Mouse (Mus musculus) left cerebral cortex, adult 8-10 months (tissue): Measurements from ENCODE around the gene Stpg4. TPM values are rescaled to one million over a fixed set of nuclear protein-coding genes. Genes with fewer than 3 reads are reported as not detected.

ENCODE experiments used
- DNase-seq, 2 experiments: peaks; one replicate each; pipeline ENCODE4 v3.0.0; 2022; ENCODE audit warnings: low spot score in 2 of 2
- total RNA-seq, 4 experiments: library from RNA; stranded (reverse); gene quantifications; 2 replicates each; pipeline ENCODE4 v1.2.4; 2022

Gene Stpg4
- not detected for total RNA-seq

DNA sequence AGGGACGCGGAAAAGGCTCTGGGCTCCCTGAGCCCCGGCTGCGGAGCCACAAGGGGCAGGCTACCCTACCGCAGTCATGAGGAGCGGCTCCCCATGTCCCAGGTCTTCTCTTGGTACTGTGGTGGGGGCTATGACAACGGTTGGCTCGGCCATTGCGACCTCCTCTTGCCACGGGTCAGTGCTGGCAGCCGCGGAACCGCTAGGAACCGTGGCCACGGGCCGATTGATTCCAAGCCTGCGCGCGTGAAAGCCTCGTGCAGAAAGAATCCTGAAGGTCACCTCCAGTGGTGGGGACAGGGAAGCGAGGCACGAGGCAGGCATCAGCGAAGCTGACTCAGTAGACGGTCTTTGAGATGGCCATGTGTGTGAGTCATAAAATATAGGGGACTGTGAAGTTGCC is at the start of gene Stpg4:
Gene Stpg4 (minus strand): TSS at position 231 of the 400 bp plus-strand sequence.
- no peak for DNase-seq

- no peak for DNase-seq
Observed at GRCm38 (mm10) chr17:87475356-87475755, 47.8 kb upstream of the Stpg4 start.

DNA sequence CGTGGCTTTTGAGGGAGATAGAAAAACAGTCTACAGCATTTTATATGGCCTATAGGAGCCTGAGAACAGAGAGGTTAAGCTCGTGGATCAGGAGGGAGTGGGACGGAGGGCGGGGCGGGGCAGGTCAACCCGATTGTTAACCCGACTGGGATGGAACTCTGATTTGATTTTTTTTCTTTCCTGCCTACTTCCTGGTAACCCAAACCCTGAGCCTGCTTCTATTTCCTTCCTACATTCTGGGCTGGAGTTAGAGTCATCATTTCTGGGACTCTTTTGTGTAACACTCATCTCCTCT is 46.9 kb upstream of the Stpg4 start:
- no peak for DNase-seq

DNA sequence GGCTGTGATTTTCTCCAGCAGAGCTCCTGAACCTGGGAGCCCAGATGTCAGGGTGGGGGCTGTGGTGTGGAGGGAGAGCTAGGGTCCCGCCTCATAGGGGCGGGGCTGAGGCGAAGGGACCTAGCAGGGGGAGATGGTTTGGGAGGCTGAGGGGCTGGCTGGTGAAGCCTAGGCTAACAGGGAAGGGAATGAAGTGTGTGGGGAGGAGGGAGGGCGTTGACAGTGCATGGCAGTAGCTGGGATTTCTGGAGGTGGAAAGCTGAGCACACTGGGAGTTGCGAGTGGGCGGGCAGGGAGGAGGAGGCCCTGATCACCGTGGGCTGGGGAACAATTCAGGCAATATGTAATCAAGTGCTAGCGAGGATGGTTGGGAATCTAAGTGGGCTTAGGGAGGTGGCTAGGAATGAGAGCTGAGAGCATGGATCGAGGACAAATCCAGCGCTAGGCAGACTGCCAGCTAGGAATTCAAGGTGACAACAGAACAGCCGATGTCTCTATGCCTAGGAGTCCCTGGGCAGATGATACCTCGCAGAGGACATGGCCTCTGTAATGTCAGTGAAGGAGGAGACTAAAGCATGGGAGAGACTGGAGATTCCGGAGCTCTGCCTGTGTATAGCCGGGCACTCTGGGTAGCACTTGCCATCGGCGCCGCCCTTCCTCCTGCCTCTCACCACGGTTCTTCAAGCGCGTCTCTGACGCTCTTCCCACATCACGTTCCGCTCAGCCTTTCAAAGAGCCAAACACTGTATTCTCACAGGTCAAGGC is 46.4 kb upstream of the Stpg4 start:
- peak in 1 of 2 experiments; percentile 75 for DNase-seq

DNA sequence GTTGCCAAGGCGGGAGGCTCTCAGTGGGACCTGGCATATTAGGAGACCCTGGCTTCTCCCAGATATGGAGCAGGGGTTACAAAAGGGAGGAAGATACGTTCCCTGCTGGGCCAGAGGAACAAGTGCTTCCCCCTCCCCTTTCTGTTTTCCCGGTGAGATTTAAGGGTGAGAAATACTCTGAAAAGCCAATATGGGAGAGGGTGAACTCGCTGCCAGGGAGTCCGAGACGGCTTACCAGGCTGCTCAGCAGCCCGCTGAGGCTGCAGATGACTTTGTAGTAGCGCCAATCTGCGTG is 45.8 kb upstream of the Stpg4 start:
- no peak for DNase-seq

DNA sequence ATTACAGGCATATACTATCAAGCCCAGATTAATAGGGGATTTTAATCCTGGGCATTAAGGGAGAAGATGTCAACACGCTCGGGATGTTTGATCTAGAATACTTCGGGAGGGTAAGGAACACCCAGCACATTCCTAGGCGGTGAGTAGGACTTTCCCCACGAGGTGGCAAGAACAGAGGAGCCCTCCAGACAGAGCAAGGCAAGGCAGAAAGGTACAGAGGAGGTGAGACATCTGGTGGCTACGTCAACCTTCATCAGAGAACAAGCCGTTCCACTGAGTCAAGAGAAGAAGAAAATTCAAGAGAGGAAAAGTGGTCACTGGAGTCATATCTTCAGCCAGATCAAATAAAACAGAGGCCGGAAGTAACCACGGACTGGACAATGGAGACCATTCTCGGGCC is 45.3 kb upstream of the Stpg4 start:
- DNase-seq: no peak

DNA sequence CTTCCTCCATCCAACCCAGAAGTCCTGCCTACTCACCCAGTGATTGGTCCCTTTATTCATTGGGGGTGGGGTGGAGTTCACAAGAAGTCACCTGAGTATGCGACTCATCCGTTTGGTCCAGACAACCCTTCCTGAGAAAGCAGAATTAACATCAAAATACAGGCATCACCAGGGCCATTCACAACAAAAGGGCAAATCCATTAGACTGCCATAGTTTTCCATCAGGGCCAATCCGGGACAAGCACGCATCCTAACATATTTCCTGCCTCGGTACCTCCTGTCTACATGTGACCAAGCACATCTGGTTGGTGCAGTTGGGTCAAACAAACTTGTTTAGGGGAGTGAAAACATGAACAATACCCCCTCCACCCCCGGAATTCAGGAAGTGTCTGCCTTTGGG is 44.1 kb upstream of the Stpg4 start:
- no peak for DNase-seq

GRCm38 (mm10) chr17:87470797-87471196 is 43.3 kb upstream of the Stpg4 start:
- DNase-seq: no peak

GRCm38 (mm10) chr17:87470282-87470681 is 42.7 kb upstream of the Stpg4 start:
- DNase-seq: no peak

DNA sequence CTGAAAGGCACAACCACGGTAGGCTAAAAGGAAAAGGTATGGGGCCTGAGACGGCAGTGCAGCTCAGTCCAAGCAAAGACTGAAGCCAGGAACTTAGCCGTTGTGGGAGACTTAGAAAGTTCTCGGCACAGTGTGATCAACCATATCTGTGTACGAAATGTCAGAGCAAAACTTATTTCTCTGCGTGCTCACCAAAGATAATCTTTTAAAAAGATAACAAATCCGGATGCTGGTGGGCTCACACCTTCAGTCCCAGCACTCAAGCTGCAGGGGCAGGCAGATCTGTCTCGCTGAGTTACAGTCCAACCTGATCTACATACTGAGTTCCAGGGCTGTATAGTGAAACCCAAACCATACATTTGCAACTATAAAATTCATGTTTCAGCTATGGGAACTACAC is 41.9 kb upstream of the Stpg4 start:
- DNase-seq: no peak

DNA sequence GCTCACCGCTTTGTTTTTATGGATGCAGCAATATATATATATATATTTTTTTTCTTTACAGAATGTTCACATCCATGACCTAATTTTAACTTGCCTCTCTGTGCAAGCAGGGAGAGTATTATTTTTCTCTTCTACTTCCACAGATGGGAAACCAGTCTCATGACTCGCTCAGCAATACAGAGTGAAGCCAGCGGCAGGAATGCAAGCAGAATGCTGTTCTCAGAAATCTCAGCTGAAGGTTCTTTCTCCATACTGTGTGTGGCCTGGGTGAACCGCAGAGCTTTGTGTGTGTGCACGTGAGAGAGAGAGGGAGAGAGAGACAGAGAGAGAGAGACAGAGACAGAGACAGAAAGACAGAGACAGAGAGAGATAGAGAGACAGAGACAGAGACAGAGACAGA is 41.1 kb upstream of the Stpg4 start:
- DNase-seq: no peak

DNA sequence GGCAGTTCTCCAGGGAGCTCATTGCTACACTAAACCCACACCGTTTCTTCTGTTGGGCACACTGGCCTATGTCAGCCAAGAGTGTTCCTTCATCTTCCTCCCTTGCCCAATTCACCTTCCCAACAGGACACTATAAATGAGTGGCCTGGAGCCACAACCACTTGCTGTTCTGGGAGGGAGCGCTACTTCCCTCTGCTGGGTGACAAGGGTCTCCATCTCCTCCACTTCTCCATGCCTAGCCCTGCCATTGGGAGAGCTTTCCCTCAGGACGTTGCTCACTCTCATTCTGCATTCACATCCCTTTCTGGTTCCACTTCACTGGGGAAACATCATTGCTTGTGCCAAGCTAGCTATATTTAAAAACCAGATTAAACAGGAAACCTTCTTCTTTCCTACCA is 34.0 kb upstream of the Stpg4 start:
- DNase-seq: no peak

DNA sequence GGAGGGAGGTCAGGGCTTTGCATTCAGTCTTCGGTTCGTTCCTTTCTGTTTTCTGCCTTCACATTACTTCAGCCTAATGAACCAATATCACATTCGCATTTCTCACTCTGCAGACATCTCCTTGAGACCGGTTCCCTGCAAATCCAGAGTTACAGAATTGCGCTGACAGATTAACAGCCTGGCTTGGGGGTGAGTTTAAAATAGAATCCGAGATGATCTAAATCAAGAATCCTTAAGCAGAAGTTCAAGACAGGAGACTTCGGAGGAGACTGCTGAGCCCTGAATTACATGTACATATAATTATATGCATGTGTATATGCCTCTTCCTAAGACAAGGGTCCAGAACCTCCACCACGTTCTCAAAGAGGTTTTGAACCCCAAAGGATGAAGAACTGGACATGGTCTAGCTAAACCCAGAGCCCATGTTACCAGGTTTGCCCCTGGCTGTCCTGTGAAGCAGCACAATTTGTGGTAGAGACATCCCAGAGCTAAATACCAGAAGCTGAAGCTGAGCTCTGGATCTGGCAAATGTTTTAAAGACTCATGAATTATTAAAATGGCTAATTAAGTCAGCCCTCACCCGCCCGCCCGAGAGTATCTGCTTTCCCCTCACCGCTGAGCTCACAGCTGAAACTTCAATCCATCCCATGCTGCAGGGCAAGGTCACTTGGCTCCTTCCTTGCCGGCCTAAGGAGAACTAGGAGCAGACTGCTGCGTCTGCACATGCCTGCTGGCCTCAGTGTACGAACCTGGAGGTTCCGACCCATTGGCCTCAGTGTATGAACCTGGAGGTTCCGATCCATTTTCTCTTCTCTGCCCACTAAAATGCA is 33.3 kb upstream of the Stpg4 start:
- no peak for DNase-seq

- peak in 1 of 2 experiments; percentile 73 for DNase-seq
Observed at GRCm38 (mm10) chr17:87459750-87460668, 32.5 kb upstream of the Stpg4 start.

DNA sequence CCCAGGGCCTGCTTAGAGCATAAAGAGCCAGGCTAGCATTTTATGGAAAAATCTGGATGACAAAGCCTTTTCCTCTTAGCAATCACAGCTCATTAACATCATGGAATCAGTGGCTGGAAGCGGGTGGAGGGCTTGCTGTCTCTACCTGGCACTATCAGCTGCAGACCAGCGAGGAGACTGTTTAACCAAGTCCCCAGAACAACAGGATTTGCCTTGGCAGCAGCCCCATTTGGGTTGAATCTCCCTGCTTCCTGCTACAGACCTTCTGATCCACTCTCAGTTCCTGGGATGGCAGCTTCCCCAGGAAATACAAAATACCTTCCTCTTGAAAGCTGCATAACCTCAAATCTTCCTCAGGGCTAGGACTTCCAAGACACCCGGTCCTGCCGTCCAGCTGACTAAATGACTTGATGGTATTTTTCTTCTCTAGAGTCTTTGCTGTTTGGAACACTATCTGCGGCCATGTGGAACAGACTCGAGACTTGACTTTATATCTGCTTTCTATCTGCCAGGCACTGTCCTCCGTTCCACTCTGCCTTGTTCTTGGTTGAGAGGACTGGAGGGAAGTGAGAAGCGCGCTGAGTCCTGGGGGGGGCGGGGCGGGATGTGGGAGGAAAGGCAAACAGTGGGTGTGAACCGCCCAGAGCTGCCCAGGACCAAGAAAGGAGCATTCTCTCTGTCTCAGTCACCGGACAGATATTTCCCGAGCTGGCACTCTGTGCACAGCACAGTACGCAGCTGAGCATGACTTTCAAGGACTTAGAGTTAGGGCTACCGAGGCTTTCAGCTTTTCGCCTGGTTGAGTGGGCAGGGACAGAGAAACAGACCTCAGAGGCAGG is 31.6 kb upstream of the Stpg4 start:
- DNase-seq: no peak

DNA sequence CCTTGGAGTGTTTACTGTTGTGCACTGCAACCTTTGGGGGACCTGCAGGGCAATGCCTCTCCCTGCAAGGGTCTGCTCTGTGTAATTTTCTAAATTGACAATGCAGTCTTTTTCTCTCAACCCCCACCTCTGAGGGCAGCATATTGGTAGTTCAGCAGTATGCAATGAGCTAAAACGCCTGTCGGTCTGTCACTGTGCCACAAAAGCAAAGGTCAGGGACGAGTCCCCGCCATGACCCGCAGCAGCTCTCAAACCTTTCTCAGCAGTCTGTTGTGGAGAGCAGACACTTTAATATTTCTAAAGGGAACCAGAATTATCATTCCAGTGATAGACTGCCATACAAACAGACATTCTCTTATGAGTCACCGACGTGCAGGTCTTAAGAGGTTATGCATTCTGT is 30.4 kb upstream of the Stpg4 start:
- no peak for DNase-seq

DNA sequence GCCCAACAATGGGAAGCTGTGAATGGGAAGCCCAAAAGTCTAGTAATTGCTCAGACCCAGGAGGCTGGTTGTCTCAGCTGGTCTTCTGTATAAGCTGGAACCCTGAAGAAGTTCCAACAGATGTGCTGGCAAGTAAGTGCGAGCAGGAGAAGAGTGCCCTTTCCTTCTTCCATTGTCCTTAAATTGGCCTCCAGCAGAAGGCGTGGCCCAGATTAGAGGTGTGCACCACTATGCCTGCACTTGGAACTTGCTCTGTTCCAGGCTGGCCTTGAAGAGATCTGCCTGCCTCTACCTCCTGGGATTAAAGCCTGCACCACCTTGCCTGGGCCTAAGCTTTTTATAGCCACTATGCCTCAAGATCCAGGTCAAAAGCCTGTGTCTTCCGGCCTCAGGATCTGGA is 26.6 kb upstream of the Stpg4 start:
- no peak for DNase-seq

GRCm38 (mm10) chr17:87453336-87453735 is 25.8 kb upstream of the Stpg4 start:
- DNase-seq: no peak

GRCm38 (mm10) chr17:87448881-87449280 is 21.3 kb upstream of the Stpg4 start:
- DNase-seq: no peak

DNA sequence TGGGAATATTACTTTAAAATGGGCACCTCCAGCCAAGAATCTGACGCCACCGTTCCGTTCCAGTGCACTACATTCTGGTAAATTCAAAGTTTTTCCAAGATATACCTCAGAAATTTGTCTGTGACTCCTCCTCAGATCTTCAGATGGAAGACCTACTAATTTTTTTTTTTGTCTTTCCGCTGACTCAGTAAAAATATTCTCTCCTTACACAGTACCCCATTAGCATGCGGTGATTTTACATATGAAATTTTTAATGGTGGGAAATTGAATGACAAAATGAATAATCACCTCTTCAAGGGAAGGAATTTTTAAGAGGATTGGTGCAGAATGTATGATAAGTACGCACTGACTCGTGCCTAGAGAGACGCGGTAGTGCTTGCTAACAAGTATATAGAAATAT is 20.8 kb upstream of the Stpg4 start:
- DNase-seq: no peak

DNA sequence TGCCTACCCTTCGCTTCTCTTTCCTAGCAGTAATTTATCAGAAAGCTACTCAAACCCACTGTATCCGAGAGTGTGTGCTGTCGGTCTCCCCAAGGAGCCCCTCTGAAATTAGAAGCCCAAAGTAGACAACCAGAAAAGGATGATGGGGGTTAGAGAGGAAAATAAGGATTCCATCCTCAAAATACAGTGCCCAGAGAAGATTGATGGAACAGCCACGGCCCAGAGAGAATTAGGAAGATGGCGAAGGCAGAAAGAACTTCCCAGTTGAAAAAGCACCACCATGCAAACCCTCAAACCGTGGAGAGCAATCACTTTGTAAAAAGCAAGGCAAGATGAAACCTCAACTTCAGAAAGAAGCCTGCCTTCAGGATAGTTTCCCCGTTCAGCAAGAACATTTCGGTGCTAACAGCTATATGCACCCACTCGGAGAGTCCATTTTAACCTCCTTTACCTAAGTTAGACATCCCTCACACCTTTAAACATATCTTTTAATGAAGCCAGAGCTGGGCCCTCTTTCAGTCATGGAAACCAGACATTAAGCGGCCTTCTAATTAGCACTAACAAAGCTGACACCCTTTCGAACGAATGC is 20.2 kb upstream of the Stpg4 start:
- DNase-seq: no peak
